Mouse (Mus musculus): ENCODE measurements around the gene Gm29427.
"Not testable (repeated sequence)": the region's sequence is repeated elsewhere in the genome, so short reads cannot be mapped to it uniquely, and the experiment has no call there.

Gene Gm29427

DNA sequence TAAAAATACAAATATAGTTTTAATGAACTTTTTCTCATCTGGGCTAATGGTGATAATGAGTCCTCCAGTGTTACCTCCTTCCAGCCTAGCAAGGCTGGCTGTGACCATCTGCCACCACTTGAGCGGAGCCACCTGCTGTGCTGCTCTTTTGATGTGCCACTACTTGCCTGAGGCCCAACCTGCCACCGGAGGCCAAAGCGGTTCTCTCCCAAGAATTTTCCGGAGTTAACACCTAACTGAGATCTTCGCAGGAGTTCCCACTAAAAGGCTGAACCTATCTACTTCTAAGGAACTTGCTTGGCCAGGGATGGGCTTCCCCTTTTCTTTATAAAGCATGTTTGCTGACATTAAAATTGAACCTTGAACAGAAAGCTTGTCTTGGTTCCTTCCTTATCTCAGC is 56.0 kb downstream of the Gm29427 start:
- not testable (repeated sequence) for DNase-seq (ENCODE audit: low spot score in 2 of 2)

GRCm38 (mm10) chr1:130644103-130644502 is 71.5 kb downstream of the Gm29427 start:
- no peak for DNase-seq (ENCODE audit: low spot score in 2 of 2)

DNA sequence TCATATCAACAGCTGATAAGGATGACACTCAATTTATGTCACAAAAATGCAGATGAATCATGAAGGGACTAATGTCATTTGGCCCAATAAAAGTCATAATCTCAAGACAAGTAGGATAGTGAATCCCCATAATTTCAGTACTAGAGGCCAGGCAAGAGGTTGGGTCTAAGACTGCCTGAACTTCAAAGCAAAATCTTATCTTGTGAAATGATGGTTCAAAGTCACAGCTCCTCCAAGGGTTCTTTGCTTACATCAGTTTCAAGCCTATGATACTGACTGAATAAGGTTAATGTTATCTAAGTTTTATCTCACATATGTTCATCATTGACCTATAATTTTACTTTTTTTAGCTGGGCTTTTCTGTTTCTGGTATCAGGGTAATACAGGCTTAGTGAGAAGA is 74.6 kb downstream of the Gm29427 start:
- no peak for DNase-seq (ENCODE audit: low spot score in 2 of 2)

GRCm38 (mm10) chr1:130633761-130634410 is 81.7 kb downstream of the Gm29427 start:
- DNase-seq (ENCODE audit: low spot score in 2 of 2), result peak; percentile 24 to 30

GRCm38 (mm10) chr1:130633316-130633715 is 82.3 kb downstream of the Gm29427 start:
- DNase-seq (ENCODE audit: low spot score in 2 of 2), result no peak

DNA sequence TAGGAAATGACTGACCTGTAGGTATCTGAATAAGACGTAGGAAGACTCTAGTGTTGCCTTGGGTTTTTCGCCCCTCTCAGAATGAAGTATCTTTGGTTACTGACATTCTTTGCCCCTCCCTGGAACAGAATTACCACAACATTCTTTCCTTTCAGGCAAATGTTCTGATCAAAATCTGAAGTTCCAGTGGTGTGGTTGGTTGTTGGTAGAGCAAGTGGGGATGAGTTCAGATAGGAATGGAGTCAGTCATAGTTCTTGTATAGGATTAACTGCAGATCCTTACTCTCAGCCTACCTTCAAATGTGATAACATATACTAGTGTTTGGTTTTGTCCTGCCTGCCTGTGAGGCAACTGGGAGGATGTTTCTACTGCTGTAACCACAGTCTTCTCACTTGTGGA is 86.1 kb downstream of the Gm29427 start, which contains the start of gene Zp3r:
Zp3r (minus strand) TSS at position 101 of the 400 bp plus-strand sequence.
- no peak for DNase-seq (ENCODE audit: low spot score in 2 of 2)

Data from right cerebral cortex, postnatal 36 days (tissue).